Mouse (Mus musculus) forebrain, embryonic 11.5 days (tissue): ENCODE results near the gene Map4k2. TPM values are rescaled to one million over a fixed set of nuclear protein-coding genes. Genes with fewer than 3 reads are reported as not detected.
"Not testable (repeated sequence)": the region's sequence is repeated elsewhere in the genome, so short reads cannot be mapped to it uniquely, and the experiment has no call there.

Experiments
- ATAC-seq: fragments of 200-750 bp; cut with Nextera tagmentation; replicated peaks from 2 replicates; pipeline ENCODE4 v1.8.0; 2017; ENCODE audit warnings: moderate TSS enrichment; ENCODE audit not compliant: low FRiP score
- DNase-seq: peaks from one replicate; pipeline ENCODE4 v3.0.0-alpha.2; 2017; ENCODE audit warnings: low spot score
- H3K27ac ChIP-seq: fragments of 300-500 bp; sonication (generic); 2 replicates; pipeline ENCODE4 v1.5.1; 2014; ENCODE audit warnings: low read depth, low read length
- H3K27me3 ChIP-seq: fragments of 300-500 bp; sonication (generic); 2 replicates; pipeline ENCODE4 v1.6.1; 2014; ENCODE audit warnings: mild to moderate bottlenecking, low read length, mixed read lengths; ENCODE audit not compliant: control insufficient read depth, insufficient read depth
- H3K36me3 ChIP-seq: fragments of 300-500 bp; sonication (generic); 2 replicates; pipeline ENCODE4 v1.6.1; 2014; ENCODE audit warnings: mild to moderate bottlenecking, low read length, moderate library complexity, mixed read lengths; ENCODE audit not compliant: control insufficient read depth, insufficient read depth
- H3K4me1 ChIP-seq: fragments of 300-500 bp; sonication (generic); replicated peaks from 2 replicates; pipeline ENCODE4 v1.6.1; 2014; ENCODE audit warnings: low read length, mixed read lengths; ENCODE audit not compliant: control insufficient read depth, insufficient read depth
- H3K4me2 ChIP-seq: fragments of 300-500 bp; sonication (generic); 2 replicates; pipeline ENCODE4 v1.6.1; 2014; ENCODE audit warnings: low read depth, mild to moderate bottlenecking, low read length, moderate library complexity, mixed read lengths; ENCODE audit not compliant: severe bottlenecking
- H3K4me3 ChIP-seq: fragments of 300-500 bp; sonication (generic); 2 replicates; pipeline ENCODE4 v1.5.1; 2014; ENCODE audit warnings: low read depth, low read length
- H3K9ac ChIP-seq: fragments of 300-500 bp; sonication (generic); 2 replicates; pipeline ENCODE4 v1.6.1; 2014; ENCODE audit warnings: low read length
- H3K9me3 ChIP-seq: fragments of 300-500 bp; sonication (generic); 2 replicates; pipeline ENCODE4 v1.6.1; 2016; ENCODE audit warnings: low read length, mixed read lengths; ENCODE audit not compliant: control insufficient read depth
- WGBS: fragments of 180-500 bp; shearing (Covaris S2); extraction: QIAGEN DNeasy Blood & Tissue Kit; methylation state at CpG from one replicate; pipeline ENCODE4 v1.1.7; 2014; 5-methylcytosine and 5-hydroxymethylcytosine counted together
- polyA plus RNA-seq: library from polyadenylated mRNA; unstranded; fragments of >200 nt; fragmentation: Nextera tagmentation; extraction: Ambion mirVana; gene quantifications from 2 replicates; pipeline ENCODE4 v1.2.1, GENCODE M21; 2014

Gene Map4k2
- polyA plus RNA-seq, 1 experiment from 2014 or later = 13.7 TPM

DNA sequence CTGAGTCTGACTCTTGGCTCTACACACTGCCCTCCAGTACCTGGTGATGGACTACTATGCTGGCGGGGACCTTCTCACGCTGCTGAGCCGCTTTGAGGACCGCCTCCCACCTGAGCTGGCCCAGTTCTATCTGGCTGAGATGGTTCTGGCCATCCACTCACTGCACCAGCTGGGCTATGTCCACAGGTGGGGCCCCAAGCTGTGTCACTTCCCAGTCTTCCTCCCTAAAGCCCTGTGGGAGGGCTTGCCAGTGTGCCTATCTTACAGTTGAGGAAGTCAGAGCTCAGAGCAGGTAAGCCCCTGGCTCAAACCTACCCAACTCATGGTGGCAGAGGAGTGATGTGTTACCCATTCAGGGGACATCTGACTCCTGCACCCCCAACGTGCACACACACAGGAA is 30.8 kb upstream of the Map4k2 start:
- no peak overlapping the region for H3K9ac ChIP-seq
- ATAC-seq = no peak
- H3K36me3 ChIP-seq = no peaks in the 10 kb centered on the region
- 92% methylated on average over 5 of the region's 5 CpGs for whole genome bisulfite sequencing
- peaks cover 3% of the 10 kb centered on the region; the same call in 1 of the 2 replicates for H3K4me1 ChIP-seq
- H3K4me2 ChIP-seq = no peak overlapping the region
- H3K27ac ChIP-seq = no peak overlapping the region
- H3K27me3 ChIP-seq = no peaks in the 10 kb centered on the region
- DNase-seq = no peak
- no peaks in the 10 kb centered on the region for H3K9me3 ChIP-seq
- no peak overlapping the region for H3K4me3 ChIP-seq

DNA sequence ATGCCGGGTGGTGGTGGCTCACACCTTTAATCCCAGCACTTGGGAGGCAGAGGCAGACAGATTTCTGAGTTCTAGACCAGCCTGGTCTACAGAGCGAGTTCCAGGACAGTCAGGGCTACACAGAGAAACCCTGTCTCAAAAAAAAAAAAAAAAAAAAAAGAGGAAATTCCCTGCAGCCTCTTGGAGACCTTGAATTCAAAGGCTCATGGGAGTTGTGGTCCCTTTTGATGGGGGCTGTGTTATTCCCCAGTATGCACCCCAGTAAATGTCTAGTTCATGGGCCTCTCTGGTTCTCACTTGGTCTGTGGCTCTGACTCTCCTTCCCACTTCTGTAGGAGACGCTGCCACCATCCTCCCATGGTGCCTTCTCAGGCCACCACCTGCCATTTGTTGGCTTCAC is 29.2 kb upstream of the Map4k2 start:
- not testable (repeated sequence) for H3K36me3 ChIP-seq, H3K9me3 ChIP-seq, ATAC-seq, H3K4me1 ChIP-seq, H3K27ac ChIP-seq, H3K4me3 ChIP-seq, H3K4me2 ChIP-seq, H3K27me3 ChIP-seq, DNase-seq, H3K9ac ChIP-seq
- WGBS = 98% methylated on average over 3 of the region's 3 CpGs

DNA sequence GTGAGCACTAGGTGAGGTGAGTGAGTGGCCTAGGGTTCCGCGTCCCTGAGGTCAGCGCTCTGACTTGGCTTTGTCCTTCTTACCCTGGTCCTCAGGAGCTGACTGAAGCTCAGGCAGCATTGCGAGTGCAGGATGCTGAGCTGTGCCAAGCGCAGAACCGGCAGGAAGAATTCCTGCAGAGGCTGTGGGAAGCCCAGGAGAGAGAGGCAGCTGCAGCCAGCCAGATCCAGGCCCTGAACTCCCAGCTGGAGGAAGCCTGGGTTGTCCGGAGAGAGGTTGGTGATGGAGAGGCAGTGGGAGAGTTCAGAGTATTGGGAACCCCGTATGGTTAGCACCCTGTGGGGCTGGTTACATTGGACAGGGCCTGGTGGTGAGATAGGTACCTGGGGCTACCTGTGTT is 27.1 kb upstream of the Map4k2 start:
- 85% methylated on average over 8 of the region's 8 CpGs for WGBS
- Histone ChIP-seq H3K9me3 (no peaks in the 10 kb centered on the region), H3K27ac (no peak overlapping the region), H3K36me3 (no peaks in the 10 kb centered on the region), H3K4me3 (no peak overlapping the region), H3K4me1 (no peaks in the 10 kb centered on the region), H3K4me2 (no peak overlapping the region), H3K9ac (no peak overlapping the region), H3K27me3 (no peaks in the 10 kb centered on the region)
- ATAC-seq = no peak
- no peak for DNase-seq

DNA sequence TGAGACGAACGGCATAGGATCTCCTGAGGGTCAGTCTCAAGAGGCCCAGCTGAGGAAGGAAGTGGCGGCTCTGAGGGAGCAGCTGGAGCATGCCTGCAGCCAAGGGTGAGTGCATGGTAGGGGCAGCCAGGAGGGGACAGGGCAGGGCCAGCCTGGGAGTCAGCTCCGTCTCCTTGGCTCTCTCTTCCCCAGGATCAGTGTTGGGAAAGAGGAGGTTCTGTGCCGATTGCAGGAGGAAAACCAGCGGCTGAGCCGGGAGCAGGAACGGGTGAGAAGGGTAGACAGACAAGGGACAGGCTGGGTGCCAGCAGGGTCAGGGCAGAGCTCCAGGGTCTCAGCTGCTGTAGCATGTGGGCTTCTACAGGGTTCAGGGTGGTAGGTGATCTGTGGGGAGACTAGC is 26.4 kb upstream of the Map4k2 start:
- Histone ChIP-seq H3K4me2 (no peak overlapping the region), H3K9ac (no peak overlapping the region), H3K27me3 (no peaks in the 10 kb centered on the region), H3K4me1 (no peaks in the 10 kb centered on the region), H3K4me3 (no peak overlapping the region), H3K9me3 (no peaks in the 10 kb centered on the region), H3K36me3 (no peaks in the 10 kb centered on the region), H3K27ac (no peak overlapping the region)
- ATAC-seq = no peak
- DNase-seq = no peak
- WGBS = 87% methylated on average over 8 of the region's 8 CpGs

DNA sequence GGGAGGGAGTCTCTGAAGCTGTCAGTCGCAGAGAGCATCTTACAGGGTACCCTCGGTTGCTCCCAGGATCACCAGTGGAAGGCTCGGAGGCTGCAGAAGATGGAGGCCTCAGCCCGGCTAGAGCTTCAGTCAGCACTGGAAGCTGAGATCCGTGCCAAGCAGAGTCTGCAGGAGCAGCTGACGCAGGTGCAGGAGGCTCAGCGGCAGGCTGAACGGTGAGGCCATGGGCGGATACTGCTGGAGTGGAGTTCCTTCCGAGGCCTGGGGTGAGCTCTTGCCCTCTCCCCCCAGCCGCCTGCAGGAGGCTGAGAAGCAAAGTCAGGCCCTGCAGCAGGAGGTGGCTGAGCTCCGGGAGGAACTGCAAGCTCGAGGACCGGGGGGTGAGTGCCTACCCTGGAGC is 25.4 kb upstream of the Map4k2 start:
- 77% methylated on average over 14 of the region's 14 CpGs for WGBS
- DNase-seq = no peak
- ATAC-seq = no peak

DNA sequence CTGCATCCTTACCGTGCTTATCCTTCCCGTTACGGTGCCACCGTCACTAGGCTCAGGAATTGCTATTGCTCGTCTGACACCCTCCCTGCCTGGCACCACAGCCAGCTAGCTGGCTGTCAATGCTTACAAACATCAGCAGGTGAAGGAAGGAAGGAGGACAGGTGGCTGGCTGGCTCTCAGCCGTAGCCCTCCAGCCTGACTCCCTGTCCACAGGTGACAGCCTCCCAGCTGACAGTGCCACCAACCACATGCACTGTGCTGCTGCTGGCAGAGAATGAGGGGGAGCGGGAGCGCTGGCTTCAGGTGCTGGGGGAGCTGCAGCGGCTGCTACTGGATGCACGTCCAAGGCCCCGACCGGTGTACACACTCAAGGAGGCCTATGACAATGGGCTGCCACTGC is 22.8 kb upstream of the Map4k2 start:
- Histone ChIP-seq H3K4me3 (no peak overlapping the region), H3K27me3 (no peaks in the 10 kb centered on the region), H3K4me1 (no peaks in the 10 kb centered on the region), H3K36me3 (no peaks in the 10 kb centered on the region), H3K4me2 (no peak overlapping the region), H3K9me3 (no peaks in the 10 kb centered on the region), H3K9ac (no peak overlapping the region), H3K27ac (no peak overlapping the region)
- DNase-seq (no peak), ATAC-seq (no peak)
- WGBS = 92% methylated on average over 12 of the region's 12 CpGs

More for the DNA sequence above, 25.4 kb upstream of the Map4k2 start:
- Histone ChIP-seq H3K4me3 (no peak overlapping the region), H3K36me3 (no peaks in the 10 kb centered on the region), H3K4me1 (no peaks in the 10 kb centered on the region), H3K4me2 (no peak overlapping the region), H3K27me3 (no peaks in the 10 kb centered on the region), H3K9me3 (no peaks in the 10 kb centered on the region), H3K9ac (no peak overlapping the region), H3K27ac (no peak overlapping the region)

DNA sequence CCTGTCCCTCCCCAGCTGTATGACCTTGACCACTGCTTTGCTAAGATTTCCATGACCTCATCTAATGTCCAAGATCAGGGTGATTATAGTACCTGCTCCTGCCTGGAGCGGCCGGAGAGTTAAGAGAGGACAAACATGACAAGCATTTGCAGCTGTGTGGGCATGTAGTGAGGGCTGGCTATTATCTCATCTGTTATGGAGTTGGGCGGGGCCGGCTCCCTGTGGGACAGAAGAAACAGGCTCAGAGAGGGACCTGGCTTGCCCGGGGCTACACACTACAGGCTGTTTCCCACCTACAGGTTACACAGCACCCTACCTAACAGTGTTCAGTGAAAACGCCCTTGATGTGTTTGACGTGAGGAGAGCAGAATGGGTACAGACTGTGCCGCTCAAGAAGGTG is 19.6 kb upstream of the Map4k2 start:
- Histone ChIP-seq H3K9ac (no peak overlapping the region), H3K4me2 (no peak overlapping the region), H3K9me3 (no peaks in the 10 kb centered on the region), H3K27me3 (no peaks in the 10 kb centered on the region), H3K4me1 (no peaks in the 10 kb centered on the region), H3K4me3 (no peak overlapping the region), H3K36me3 (no peaks in the 10 kb centered on the region), H3K27ac (no peak overlapping the region)
- no peak for DNase-seq
- no peak for ATAC-seq
- 88% methylated on average over 8 of the region's 8 CpGs for WGBS

DNA sequence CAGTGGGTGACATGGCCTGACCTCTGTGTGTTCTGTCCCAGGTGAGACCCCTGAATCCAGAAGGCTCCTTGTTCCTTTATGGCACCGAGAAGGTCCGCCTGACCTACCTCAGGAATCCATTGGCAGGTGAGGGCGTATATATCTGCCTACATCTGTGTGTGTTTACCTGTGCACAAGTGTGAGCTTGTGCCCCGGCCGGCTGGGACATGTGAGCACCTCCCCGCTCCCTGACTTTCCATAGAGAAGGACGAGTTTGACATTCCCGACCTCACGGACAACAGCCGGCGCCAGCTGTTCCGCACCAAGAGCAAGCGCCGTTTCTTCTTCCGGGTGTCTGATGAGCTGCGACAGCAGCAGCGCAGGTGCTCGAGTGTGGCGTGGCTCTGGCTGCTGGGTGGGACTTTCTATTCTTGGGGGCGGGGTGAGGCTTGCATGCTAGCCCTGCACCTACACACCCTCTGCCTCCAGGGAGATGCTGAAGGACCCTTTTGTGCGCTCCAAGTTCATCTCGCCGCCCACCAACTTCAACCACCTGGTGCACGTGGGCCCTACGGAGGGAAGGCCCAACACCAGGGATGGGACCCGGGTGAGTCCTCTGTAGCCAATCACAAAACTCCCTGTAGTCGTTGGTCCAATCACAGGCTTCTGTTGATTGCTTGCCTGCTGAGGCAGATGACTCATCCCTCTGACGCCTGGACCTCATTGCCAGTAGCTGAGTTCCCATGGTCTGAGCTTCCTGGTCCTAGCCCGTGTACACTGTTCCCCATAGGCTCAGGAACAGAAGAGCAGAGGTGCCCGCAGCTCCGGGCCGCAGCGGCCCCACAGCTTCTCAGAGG is 18.9 kb upstream of the Map4k2 start:
- H3K27ac ChIP-seq = no peak overlapping the region
- no peak for ATAC-seq
- DNase-seq = no peak
- no peaks in the 10 kb centered on the region for H3K36me3 ChIP-seq
- H3K4me3 ChIP-seq = no peak overlapping the region
- no peaks in the 10 kb centered on the region for H3K4me1 ChIP-seq
- H3K27me3 ChIP-seq = no peaks in the 10 kb centered on the region
- WGBS = 90% methylated on average over 33 of the region's 33 CpGs
- no peak overlapping the region for H3K9ac ChIP-seq
- H3K4me2 ChIP-seq = no peak overlapping the region
- H3K9me3 ChIP-seq = no peaks in the 10 kb centered on the region

DNA sequence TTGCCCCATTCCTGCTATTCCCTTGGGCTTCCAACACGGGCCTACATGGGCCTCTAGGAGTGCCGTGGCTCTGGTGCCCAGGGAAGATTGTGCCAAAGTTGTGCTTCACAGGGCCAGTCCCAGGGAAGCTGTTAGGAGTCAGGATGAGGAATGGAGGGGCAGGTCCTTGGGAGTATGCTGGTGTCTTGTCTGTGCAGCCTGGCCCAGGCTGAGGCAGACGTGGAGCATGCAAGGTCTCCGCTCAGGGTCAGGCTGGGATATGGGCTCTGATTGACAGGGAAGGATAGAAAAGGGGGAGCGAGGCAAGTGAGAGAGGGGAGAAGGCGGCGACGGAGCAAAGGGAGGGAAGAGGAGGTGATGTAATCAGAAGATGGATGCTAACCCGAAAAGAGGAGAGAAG is 16.2 kb upstream of the Map4k2 start:
- no peak overlapping the region for H3K9ac ChIP-seq
- H3K4me2 ChIP-seq = no peak overlapping the region
- H3K27ac ChIP-seq = no peak overlapping the region
- 86% methylated on average over 9 of the region's 9 CpGs for WGBS
- no peak for DNase-seq
- H3K36me3 ChIP-seq = no peaks in the 10 kb centered on the region
- no peaks in the 10 kb centered on the region for H3K27me3 ChIP-seq
- H3K9me3 ChIP-seq = no peaks in the 10 kb centered on the region
- H3K4me1 ChIP-seq = no peaks in the 10 kb centered on the region
- no peak for ATAC-seq
- no peak overlapping the region for H3K4me3 ChIP-seq
